Comparison of ENCODE assay signal across 12 mouse cellular contexts in genomic region chr15:82186931-82187330, GRCm38 (mm10). TPM values are rescaled to one million over a fixed set of nuclear protein-coding genes. Genes with fewer than 3 reads are reported as not detected.
DNase-seq lines count a peak whose midpoint lies in the region; ATAC-seq and TF ChIP-seq lines count a peak whose summit lies in the region.
"Had no signal": no experiment of that assay in that cellular context is flagged by ENCODE, and none has a peak within 500 bp of the region (broad histone marks: within the 10 kb centered on the region; RNA-seq: fewer than 3 reads in every experiment).

No protein-coding gene starts in this region.

- H3K36me3 ChIP-seq in forebrain, embryonic 13.5 days (ENCODE audit: poor library complexity, severe bottlenecking): peaks cover 98% of the 10 kb centered on the region
- peaks cover 80% of the 10 kb centered on the region for H3K36me3 ChIP-seq in forebrain, postnatal 0 days (ENCODE audit: insufficient read depth)
- peaks cover 46% of the 10 kb centered on the region for H3K36me3 ChIP-seq in spleen, adult 2 months (ENCODE audit: control insufficient read depth, insufficient read depth, low read length)
- H3K36me3 ChIP-seq in liver, embryonic 11.5 days (ENCODE audit: control insufficient read depth, insufficient read depth, low read length): peaks cover 51% of the 10 kb centered on the region
- H3K36me3 ChIP-seq in splenic B cell, adult 2 months (ENCODE audit: control insufficient read depth, insufficient read depth, low read length, poor library complexity, severe bottlenecking): peaks cover 20% of the 10 kb centered on the region

- no peak overlapping the region for H3K9ac ChIP-seq in forebrain, embryonic 13.5 days
- H3K9ac ChIP-seq in forebrain, postnatal 0 days: no peak overlapping the region
- no peak overlapping the region; the same call in 1 of the 2 replicates for H3K9ac ChIP-seq in liver, embryonic 11.5 days (ENCODE audit: low read depth, low read length)
- H3K9ac ChIP-seq: limb, embryonic 15.5 days had no signal

- no peak overlapping the region for H3K4me3 ChIP-seq in forebrain, embryonic 13.5 days
- no peak overlapping the region for H3K4me3 ChIP-seq in forebrain, postnatal 0 days (ENCODE audit: low read depth, low read length)
- H3K4me3 ChIP-seq in spleen, adult 2 months (ENCODE audit: extremely low read depth, insufficient read depth, insufficient read length): no peak overlapping the region
- no peak overlapping the region for H3K4me3 ChIP-seq in liver, embryonic 11.5 days (ENCODE audit: low read depth, low read length)
- H3K4me3 ChIP-seq: limb, embryonic 15.5 days had no signal

- 92% methylated on average over 5 of the region's 5 CpGs for WGBS in forebrain, embryonic 13.5 days
- 90% methylated on average over 5 of the region's 5 CpGs for WGBS in forebrain, postnatal 0 days
- 8% methylated on average over 5 of the region's 5 CpGs for WGBS in spleen, adult 2 months
- WGBS in liver, embryonic 11.5 days: 64% methylated on average over 5 of the region's 5 CpGs

- no peak for DNase-seq in forebrain, postnatal 0 days
- DNase-seq in spleen, adult 2 months (ENCODE audit: low read depth in 1 of 2, low spot score in 2 of 2): peak; percentile 53 to 70
- DNase-seq in spleen, adult 12 weeks (ENCODE audit: low spot score): no peak
- DNase-seq in liver, embryonic 11.5 days (ENCODE audit: low spot score): no peak
- peak; percentile 76 for DNase-seq in splenic B cell, adult 2 months (ENCODE audit: low read depth, low spot score)
- no peak for DNase-seq in MN1 (ENCODE audit: low spot score)
- DNase-seq: cerebellum, adult 11 months; thymus, postnatal 36 days had no signal

- no peak for ATAC-seq in forebrain, embryonic 13.5 days
- no peak for ATAC-seq in forebrain, postnatal 0 days
- no peak for ATAC-seq in liver, embryonic 11.5 days (replicated peaks; ENCODE audit: low FRiP score)
- no peak for ATAC-seq in frontal cortex, adult (ENCODE audit: low TSS enrichment)

- H3K4me1 ChIP-seq in forebrain, embryonic 13.5 days: no peaks in the 10 kb centered on the region
- H3K4me1 ChIP-seq in forebrain, postnatal 0 days (ENCODE audit: insufficient read depth): no peaks in the 10 kb centered on the region
- H3K4me1 ChIP-seq in spleen, adult 2 months (ENCODE audit: control insufficient read depth, insufficient read depth, insufficient read length): peaks cover 9% of the 10 kb centered on the region; the same call in 1 of the 2 replicates
- peaks cover 41% of the 10 kb centered on the region for H3K4me1 ChIP-seq in liver, embryonic 11.5 days (replicated peaks; ENCODE audit: control insufficient read depth, insufficient read depth, low read length)
- H3K4me1 ChIP-seq: limb, embryonic 15.5 days had no signal

- TF ChIP-seq CTCF in forebrain, postnatal 0 days (IDR thresholded peaks at IDR 0.05; ENCODE audit: low read depth): no peak
- no peak for TF ChIP-seq CTCF in spleen, adult 2 months (IDR thresholded peaks at IDR 0.05; ENCODE audit: extremely low read depth, insufficient read depth, insufficient read length, insufficient replicate concordance)

- no peak for TF ChIP-seq POLR2A in spleen, adult 2 months (IDR thresholded peaks at IDR 0.05; ENCODE audit: low read depth, low read length)

- H3K4me2 ChIP-seq in forebrain, embryonic 13.5 days: no peak overlapping the region
- no peak overlapping the region for H3K4me2 ChIP-seq in forebrain, postnatal 0 days (ENCODE audit: low read depth)
- H3K4me2 ChIP-seq in liver, embryonic 11.5 days: peak overlapping the region; percentile 6; the same call in 1 of the 2 replicates
- H3K4me2 ChIP-seq: limb, embryonic 15.5 days had no signal

- peak overlapping the region; percentile 28; the same call in 1 of the 2 replicates for H3K27ac ChIP-seq in forebrain, embryonic 13.5 days
- H3K27ac ChIP-seq in forebrain, postnatal 0 days (ENCODE audit: low read depth, low read length): no peak overlapping the region
- peak overlapping the region; percentile 90 for H3K27ac ChIP-seq in spleen, adult 2 months (ENCODE audit: insufficient read depth, low read length)
- peak overlapping the region; percentile 96 for H3K27ac ChIP-seq in liver, embryonic 11.5 days (ENCODE audit: low read depth, low read length)
- H3K27ac ChIP-seq: limb, embryonic 15.5 days had no signal

- peaks cover 8% of the 10 kb centered on the region; the same call in 1 of the 2 replicates for H3K9me3 ChIP-seq in forebrain, embryonic 13.5 days (replicated peaks)
- H3K9me3 ChIP-seq in forebrain, postnatal 0 days (ENCODE audit: low read length): no peaks in the 10 kb centered on the region
- peaks cover 6% of the 10 kb centered on the region; the same call in 1 of the 2 replicates for H3K9me3 ChIP-seq in liver, embryonic 11.5 days (ENCODE audit: control insufficient read depth, low read length)

- no peaks in the 10 kb centered on the region for H3K27me3 ChIP-seq in forebrain, embryonic 13.5 days
- no peaks in the 10 kb centered on the region for H3K27me3 ChIP-seq in forebrain, postnatal 0 days (ENCODE audit: insufficient read depth, low read length)
- no peaks in the 10 kb centered on the region for H3K27me3 ChIP-seq in spleen, adult 2 months (ENCODE audit: control insufficient read depth, insufficient read depth, low read length)
- H3K27me3 ChIP-seq in liver, embryonic 11.5 days (replicated peaks; ENCODE audit: control insufficient read depth, insufficient read depth, low read length): no peaks in the 10 kb centered on the region; the same call in 1 of the 2 replicates
- no peaks in the 10 kb centered on the region for H3K27me3 ChIP-seq in splenic B cell, adult 2 months (ENCODE audit: control insufficient read depth, insufficient read depth, low read length, poor library complexity, severe bottlenecking)
- H3K27me3 ChIP-seq: limb, embryonic 15.5 days had no signal

RNA-seq across cellular contexts. Expression of gene Shisa8, which starts 25.7 kb away (rescaled TPM):
- 0.74 and 0.77 TPM in 2 replicates for polyA plus RNA-seq in forebrain, embryonic 13.5 days (2015; fragmentation: Nextera tagmentation; extraction: Ambion mirVana)
- 4.7 and 6.3 TPM in 2 replicates for total RNA-seq in forebrain, postnatal 0 days (2014; rRNA removed)
- polyA plus RNA-seq in forebrain, postnatal 0 days (2015; fragmentation: Nextera tagmentation; extraction: Ambion mirVana): 1.8 and 2.7 TPM in 2 replicates
- 5.4 and 14.7 TPM in 2 replicates for polyA plus RNA-seq in spleen, adult 2 months (2012; rRNA removed)
- polyA plus RNA-seq in liver, embryonic 11.5 days (2014; fragmentation: Nextera tagmentation; extraction: Ambion mirVana): 0.12 and 0.73 TPM in 2 replicates
- total RNA-seq: gastrocnemius, adult 8-10 months had no signal

RNA-seq across cellular contexts. Expression of gene Tnfrsf13c, which starts 37.2 kb away (rescaled TPM):
- 0.15 and 0.22 TPM in 2 replicates for polyA plus RNA-seq in forebrain, embryonic 13.5 days (2015; fragmentation: Nextera tagmentation; extraction: Ambion mirVana)
- 0.24 and 0.62 TPM in 2 replicates for total RNA-seq in forebrain, postnatal 0 days (2014; rRNA removed)
- polyA plus RNA-seq in forebrain, postnatal 0 days (2015; fragmentation: Nextera tagmentation; extraction: Ambion mirVana): 0.44 and 0.47 TPM in 2 replicates
- polyA plus RNA-seq in spleen, adult 2 months (2012; rRNA removed): 120 and 179 TPM in 2 replicates
- 0.16 and 0.56 TPM in 2 replicates for polyA plus RNA-seq in liver, embryonic 11.5 days (2014; fragmentation: Nextera tagmentation; extraction: Ambion mirVana)
- total RNA-seq: gastrocnemius, adult 8-10 months had no signal

RNA-seq across cellular contexts. Expression of gene Srebf2, which starts 40.0 kb away (rescaled TPM):
- 200 and 218 TPM in 2 replicates for polyA plus RNA-seq in forebrain, embryonic 13.5 days (2015; fragmentation: Nextera tagmentation; extraction: Ambion mirVana)
- total RNA-seq in forebrain, postnatal 0 days (2014; rRNA removed): 121 and 171 TPM in 2 replicates
- polyA plus RNA-seq in forebrain, postnatal 0 days (2015; fragmentation: Nextera tagmentation; extraction: Ambion mirVana): 147 and 193 TPM in 2 replicates
- 204 and 317 TPM in 2 replicates for polyA plus RNA-seq in spleen, adult 2 months (2012; rRNA removed)
- 99.7 and 101 TPM in 2 replicates for polyA plus RNA-seq in liver, embryonic 11.5 days (2014; fragmentation: Nextera tagmentation; extraction: Ambion mirVana)

RNA-seq across cellular contexts. Expression of gene Cenpm, which starts 57.6 kb away (rescaled TPM):
- polyA plus RNA-seq in forebrain, embryonic 13.5 days (2015; fragmentation: Nextera tagmentation; extraction: Ambion mirVana): 71.5 and 76.5 TPM in 2 replicates
- total RNA-seq in forebrain, postnatal 0 days (2014; rRNA removed): 8.9 and 10.0 TPM in 2 replicates
- polyA plus RNA-seq in forebrain, postnatal 0 days (2015; fragmentation: Nextera tagmentation; extraction: Ambion mirVana): 16.5 and 18.7 TPM in 2 replicates
- 10.2 and 16.8 TPM in 2 replicates for polyA plus RNA-seq in spleen, adult 2 months (2012; rRNA removed)
- polyA plus RNA-seq in liver, embryonic 11.5 days (2014; fragmentation: Nextera tagmentation; extraction: Ambion mirVana): 56.5 and 58.8 TPM in 2 replicates
- total RNA-seq: gastrocnemius, adult 8-10 months had no signal

RNA-seq across cellular contexts. Expression of gene Ccdc134, which starts 59.2 kb away (rescaled TPM):
- polyA plus RNA-seq in forebrain, embryonic 13.5 days (2015; fragmentation: Nextera tagmentation; extraction: Ambion mirVana): 15.2 and 15.9 TPM in 2 replicates
- 13.0 and 14.7 TPM in 2 replicates for total RNA-seq in forebrain, postnatal 0 days (2014; rRNA removed)
- 6.7 and 6.8 TPM in 2 replicates for polyA plus RNA-seq in forebrain, postnatal 0 days (2015; fragmentation: Nextera tagmentation; extraction: Ambion mirVana)
- 16.2 and 16.7 TPM in 2 replicates for polyA plus RNA-seq in spleen, adult 2 months (2012; rRNA removed)
- polyA plus RNA-seq in liver, embryonic 11.5 days (2014; fragmentation: Nextera tagmentation; extraction: Ambion mirVana): 17.1 and 17.5 TPM in 2 replicates

Comparison
In these comparisons a context has a peak if more than half of its experiments do, and no peak if none do; other contexts are left out.
1. DNase-seq: peak in spleen, adult 2 months (2 of 2) and splenic B cell, adult 2 months (single experiment); none in forebrain, postnatal 0 days (single experiment), spleen, adult 12 weeks (single experiment), liver, embryonic 11.5 days (single experiment) and MN1 (single experiment).
2. RNA of gene Tnfrsf13c, which starts 37.2 kb away (polyA plus RNA-seq): 120 to 179 TPM in spleen, adult 2 months; 0.44 to 0.47 TPM in forebrain, postnatal 0 days, 0.15 to 0.22 TPM in forebrain, embryonic 13.5 days and 0.16 to 0.56 TPM in liver, embryonic 11.5 days; every median in the first group is over 10 times any median in the second.